Mouse (Mus musculus) macrophage (primary cell): Measurements from ENCODE around the gene Wasf2. TPM values are rescaled to one million over a fixed set of nuclear protein-coding genes. Genes with fewer than 3 reads are reported as not detected.

Experiments
- H3K27ac ChIP-seq: fragments of 350-480 bp; formaldehyde crosslinking; 2 replicates; pipeline ENCODE4 v1.9.0; 2021
- H3K36me3 ChIP-seq: fragments of 350-480 bp; formaldehyde crosslinking; 2 replicates; pipeline ENCODE4 v1.9.0; 2021; ENCODE audit errors: inconsistent target
- H3K4me3 ChIP-seq: fragments of 350-480 bp; formaldehyde crosslinking; 2 replicates; pipeline ENCODE4 v1.9.0; 2021; ENCODE audit errors: inconsistent target
- H3K79me2 ChIP-seq: fragments of 350-480 bp; formaldehyde crosslinking; 2 replicates; pipeline ENCODE4 v1.9.0; 2021; ENCODE audit errors: inconsistent target
- WGBS: methylation state at CpG from one replicate; pipeline ENCODE4 v1.1.7; 2026; ENCODE audit warnings: inconsistent platforms; ENCODE audit not compliant: missing documents; 5-methylcytosine and 5-hydroxymethylcytosine counted together
- polyA plus RNA-seq: library from polyadenylated mRNA; stranded (reverse); fragments of 250-400 nt; gene quantifications from 3 replicates; pipeline ENCODE4 v1.2.4, GENCODE M21; 2018; ENCODE audit warnings: inconsistent platforms

The Wasf2 gene
- polyA plus RNA-seq, 1 experiment from 2014 or later, result 117 TPM

DNA sequence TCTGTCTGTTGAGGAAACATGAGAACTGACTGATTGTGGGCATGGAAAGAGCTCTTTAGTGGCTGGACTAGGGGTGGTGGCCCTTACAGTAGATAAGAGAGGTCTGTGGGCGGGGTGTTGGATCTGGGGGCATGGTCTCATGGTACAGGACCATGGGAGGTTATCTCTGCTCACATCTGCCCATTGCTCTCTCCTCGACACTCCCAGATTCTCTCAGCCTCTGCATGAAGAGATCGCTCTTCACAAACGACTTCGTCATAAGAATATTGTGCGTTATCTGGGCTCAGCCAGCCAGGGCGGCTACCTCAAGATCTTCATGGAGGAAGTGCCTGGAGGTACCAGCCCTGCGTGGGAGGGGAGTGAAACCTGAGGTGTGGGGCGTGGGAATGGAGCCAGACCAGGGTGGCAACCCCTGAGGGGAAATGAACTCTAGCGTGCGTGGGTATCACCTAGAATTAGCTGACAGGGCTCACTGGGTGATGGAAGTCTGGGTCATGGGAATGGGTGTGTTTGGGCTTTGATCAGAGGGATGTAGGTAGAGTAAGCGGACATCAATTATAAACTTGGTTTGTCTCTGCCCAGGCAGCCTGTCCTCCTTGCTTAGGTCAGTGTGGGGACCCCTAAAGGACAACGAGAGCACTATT lies 117.6 kb downstream of the Wasf2 start:
- Histone ChIP-seq H3K79me2 (no peaks in the 10 kb centered on the region), H3K27ac (no peak overlapping the region), H3K36me3 (no peaks in the 10 kb centered on the region), H3K4me3 (no peak overlapping the region)
- 69% methylated on average over 13 of the region's 13 CpGs for WGBS

Other genes with a start within 250 kb of the Wasf2 start
- gene Stx12, start 246.0 kb upstream of the Wasf2 start, polyA plus RNA-seq, result 83.0 to 103 TPM (median 89.1 TPM) in 3 replicates
- 29.8 to 49.7 TPM (median 31.3 TPM) in 3 replicates for gene Fam76a, start 207.9 kb upstream of the Wasf2 start, polyA plus RNA-seq
- 0.91 to 1.8 TPM (median 1.2 TPM) in 3 replicates for gene Fgr, start 156.4 kb upstream of the Wasf2 start, polyA plus RNA-seq
- gene Ahdc1, start 119.2 kb upstream of the Wasf2 start, polyA plus RNA-seq, result 1.3 to 2.2 TPM (median 1.6 TPM) in 3 replicates
- gene Cd164l2, start 81.6 kb downstream of the Wasf2 start, polyA plus RNA-seq, result not detected in 3 replicates
- not detected in 3 replicates for gene Gpr3, start 82.0 kb downstream of the Wasf2 start, polyA plus RNA-seq
- 0.98 to 3.1 TPM (median 1.5 TPM) in 3 replicates for gene Map3k6, start 110.3 kb downstream of the Wasf2 start, polyA plus RNA-seq
- not detected in 3 replicates for gene Sytl1, start 132.6 kb downstream of the Wasf2 start, polyA plus RNA-seq
- 20.5 to 42.6 TPM (median 42.2 TPM) in 3 replicates for gene Tmem222, start 147.3 kb downstream of the Wasf2 start, polyA plus RNA-seq
- 19.3 to 24.9 TPM (median 22.8 TPM) in 3 replicates for gene Wdtc1, start 223.0 kb downstream of the Wasf2 start, polyA plus RNA-seq
- gene Slc9a1, start 239.2 kb downstream of the Wasf2 start, polyA plus RNA-seq, result 18.3 to 27.4 TPM (median 23.8 TPM) in 3 replicates